Comparison of ENCODE assay signal across 14 mouse cellular contexts in the genomic region with DNA sequence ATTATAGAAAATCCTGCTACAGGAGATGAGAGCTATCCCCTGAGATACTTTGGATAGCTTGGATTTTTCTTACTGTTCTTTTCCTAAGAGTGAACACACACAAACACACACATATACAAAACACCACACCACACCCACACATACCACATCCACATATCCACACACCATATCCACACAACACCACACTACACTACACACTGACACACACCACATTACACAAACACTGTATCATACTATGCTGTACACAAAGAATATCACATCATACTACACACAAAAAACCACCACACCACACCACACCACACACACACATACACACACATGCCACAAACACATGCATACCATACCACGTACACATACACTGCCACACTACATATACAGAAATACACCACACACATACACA.
"Had no signal": no experiment of that assay in that cellular context is flagged by ENCODE, and none has a peak within 500 bp of the region (broad histone marks: within the 10 kb centered on the region; RNA-seq: fewer than 3 reads in every experiment).

No protein-coding gene starts in this region.

- H3K4me1 ChIP-seq: liver, embryonic 12.5 days; liver, embryonic 15.5 days; lung, embryonic 15.5 days had no signal

- H3K9me3 ChIP-seq: kidney, embryonic 15.5 days; limb, embryonic 13.5 days; liver, embryonic 12.5 days; liver, embryonic 15.5 days; lung, embryonic 15.5 days had no signal

- H3K36me3 ChIP-seq: kidney, embryonic 15.5 days; limb, embryonic 13.5 days; liver, embryonic 12.5 days; liver, embryonic 15.5 days; lung, embryonic 15.5 days had no signal

- H3K4me3 ChIP-seq: kidney, embryonic 15.5 days; limb, embryonic 13.5 days; liver, embryonic 12.5 days; liver, embryonic 15.5 days; lung, embryonic 15.5 days had no signal

- H3K27ac ChIP-seq: kidney, embryonic 15.5 days; liver, embryonic 12.5 days; liver, embryonic 15.5 days; lung, embryonic 15.5 days had no signal

- H3K4me2 ChIP-seq: kidney, embryonic 15.5 days; limb, embryonic 13.5 days; liver, embryonic 12.5 days; liver, embryonic 15.5 days; lung, embryonic 15.5 days had no signal

- H3K27me3 ChIP-seq: limb, embryonic 13.5 days; liver, embryonic 12.5 days; liver, embryonic 15.5 days; lung, embryonic 15.5 days had no signal

- ATAC-seq: liver, embryonic 12.5 days had no signal

- H3K9ac ChIP-seq: kidney, embryonic 15.5 days; limb, embryonic 13.5 days; liver, embryonic 12.5 days; liver, embryonic 15.5 days; lung, embryonic 15.5 days had no signal

- DNase-seq: kidney, postnatal 10 days; kidney, postnatal 36 days; left cerebral cortex, postnatal 4 days; liver; lung, adult 18-20 months; lung, postnatal 10 days; lung, postnatal 36 days; thymus, adult 18-20 months; thymus, postnatal 36 days had no signal
